Mouse (Mus musculus) intestine, embryonic 14.5 days (tissue): ENCODE results near the gene Enkd1. TPM values are rescaled to one million over a fixed set of nuclear protein-coding genes. Genes with fewer than 3 reads are reported as not detected.

Source experiments
- ATAC-seq: fragments of 200-750 bp; cut with Nextera tagmentation; replicated peaks from 2 replicates; pipeline ENCODE4 v1.8.0; 2017; ENCODE audit warnings: low read depth, moderate number of reproducible peaks, moderate TSS enrichment, moderate library complexity; ENCODE audit not compliant: low FRiP score, low TSS enrichment
- DNase-seq: peaks from one replicate; pipeline ENCODE4 v3.0.0-alpha.2; 2018; ENCODE audit warnings: low spot score
- H3K27ac ChIP-seq: fragments of 300-500 bp; sonication (generic); 2 replicates; pipeline ENCODE4 v1.5.1; 2014; ENCODE audit warnings: low read depth, mild to moderate bottlenecking, control low read depth
- H3K27me3 ChIP-seq: fragments of 300-500 bp; sonication (generic); replicated peaks from 2 replicates; pipeline ENCODE4 v1.6.1; 2014; ENCODE audit warnings: low read length, control low read depth; ENCODE audit not compliant: control insufficient read depth, insufficient read depth
- H3K36me3 ChIP-seq: fragments of 300-500 bp; sonication (generic); 2 replicates; pipeline ENCODE4 v1.6.1; 2014; ENCODE audit warnings: low read length, control low read depth; ENCODE audit not compliant: control insufficient read depth, insufficient read depth
- H3K4me1 ChIP-seq: fragments of 300-500 bp; sonication (generic); replicated peaks from 2 replicates; pipeline ENCODE4 v1.6.1; 2014; ENCODE audit warnings: low read length, control low read depth, mixed read lengths; ENCODE audit not compliant: control insufficient read depth, insufficient read depth
- H3K4me2 ChIP-seq: fragments of 300-500 bp; sonication (generic); 2 replicates; pipeline ENCODE4 v1.6.1; 2014; ENCODE audit warnings: low read length
- H3K4me3 ChIP-seq: fragments of 300-500 bp; sonication (generic); 2 replicates; pipeline ENCODE4 v1.5.1; 2014; ENCODE audit warnings: low read depth, low read length, control low read depth, mixed read lengths
- H3K9ac ChIP-seq: fragments of 300-500 bp; sonication (generic); 2 replicates; pipeline ENCODE4 v1.6.1; 2014; ENCODE audit warnings: mild to moderate bottlenecking, low read length
- H3K9me3 ChIP-seq: fragments of 300-500 bp; sonication (generic); 2 replicates; pipeline ENCODE4 v1.6.1; 2016; ENCODE audit warnings: low read length, control low read depth; ENCODE audit not compliant: control insufficient read depth
- WGBS: fragments of 180-500 bp; shearing (Covaris S2); extraction: QIAGEN DNeasy Blood & Tissue Kit; methylation state at CpG from one replicate; pipeline ENCODE4 v1.1.7; 2014; 5-methylcytosine and 5-hydroxymethylcytosine counted together
- polyA plus RNA-seq: library from polyadenylated mRNA; unstranded; fragments of >200 nt; fragmentation: Nextera tagmentation; extraction: Ambion mirVana; gene quantifications from 2 replicates; pipeline ENCODE4 v1.2.1, GENCODE M21; 2014

The Enkd1 gene
- polyA plus RNA-seq, 1 experiment from 2014 or later = 22.6 TPM

DNA sequence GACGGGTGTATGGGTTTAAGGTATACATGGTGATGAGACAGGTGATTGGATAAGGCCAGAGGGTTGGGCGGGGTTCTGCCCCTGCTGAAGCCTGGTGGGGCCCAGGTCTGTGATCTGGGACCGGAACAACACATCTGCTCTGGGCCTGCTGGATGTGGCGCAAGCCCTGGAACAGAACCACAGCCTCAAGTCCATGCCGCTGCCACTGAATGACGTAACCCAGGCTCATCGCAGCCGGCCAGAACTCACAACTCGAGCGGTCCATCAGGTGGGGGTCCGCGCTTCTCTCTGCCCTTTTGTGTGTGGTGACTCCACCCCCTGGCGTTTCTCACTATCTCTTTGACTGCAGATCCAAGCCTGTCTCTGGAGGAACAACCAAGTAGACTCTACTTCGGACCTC is 17.0 kb downstream of the Enkd1 start:
- WGBS = 72% methylated on average over 14 of the region's 14 CpGs
- no peak overlapping the region for H3K4me3 ChIP-seq

GRCm38 (mm10) chr8:105689983-105690360 is 18.0 kb downstream of the Enkd1 start:
- no peak for ATAC-seq
- DNase-seq = no peak
- no peaks in the 10 kb centered on the region for H3K36me3 ChIP-seq
- no peak overlapping the region for H3K4me3 ChIP-seq
- 0 out of 2 replicates have a peak, but pooled peaks cover under 1% of the 10 kb centered on the region for H3K27me3 ChIP-seq
- no peak overlapping the region for H3K27ac ChIP-seq
- H3K9me3 ChIP-seq = 0 out of 2 replicates have a peak, but pooled peaks cover 5% of the 10 kb centered on the region
- H3K9ac ChIP-seq = no peak overlapping the region
- no peak overlapping the region for H3K4me2 ChIP-seq
- 89% methylated on average over 9 of the region's 9 CpGs for WGBS
- H3K4me1 ChIP-seq = peaks cover 7% of the 10 kb centered on the region

More for the DNA sequence above, 17.0 kb downstream of the Enkd1 start:
- DNase-seq = no peak
- Histone ChIP-seq H3K4me2 (no peak overlapping the region), H3K27me3 (0 out of 2 replicates have a peak, but pooled peaks cover 3% of the 10 kb centered on the region), H3K36me3 (no peaks in the 10 kb centered on the region), H3K9ac (no peak overlapping the region), H3K9me3 (0 out of 2 replicates have a peak, but pooled peaks cover 5% of the 10 kb centered on the region), H3K4me1 (peaks cover 7% of the 10 kb centered on the region), H3K27ac (no peak overlapping the region)
- ATAC-seq = no peak

DNA sequence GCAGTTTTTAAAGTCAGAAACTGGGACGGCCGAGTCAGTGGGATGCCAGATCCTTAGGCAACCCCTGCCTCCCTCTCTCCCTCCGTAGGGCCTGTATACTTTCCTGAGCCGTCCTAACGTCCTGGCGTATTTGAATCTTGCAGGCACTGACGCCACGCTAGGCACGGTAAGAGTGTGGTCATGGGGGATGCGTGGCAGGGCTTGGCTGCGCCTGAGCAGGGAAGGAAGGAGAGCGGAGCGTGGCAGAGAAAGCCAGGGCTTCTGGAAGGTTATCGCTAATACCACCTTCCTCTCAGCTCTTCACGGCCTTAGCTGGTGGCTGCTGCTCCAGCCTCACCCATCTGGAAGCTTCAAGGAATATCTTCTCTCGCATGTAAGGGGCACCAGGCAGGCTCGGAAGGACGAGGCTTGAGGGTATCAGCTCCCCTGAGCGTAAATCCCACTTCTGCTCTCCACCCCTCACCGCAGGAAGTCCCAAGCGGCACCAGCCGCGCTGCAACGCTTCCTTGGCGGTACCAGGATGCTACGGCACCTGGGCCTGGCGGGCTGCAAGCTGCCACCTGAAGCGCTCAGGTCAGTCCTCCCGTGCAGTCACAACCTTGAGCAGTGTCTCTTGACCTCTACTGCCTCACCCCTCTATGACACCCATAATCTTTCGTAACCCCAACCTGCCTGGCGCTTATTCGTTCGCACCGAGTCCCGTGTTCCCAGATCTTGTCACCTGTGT is 18.6 kb downstream of the Enkd1 start:
- no peak overlapping the region for H3K27ac ChIP-seq
- WGBS = 68% methylated on average over 35 of the region's 35 CpGs
- peaks cover 6% of the 10 kb centered on the region for H3K4me1 ChIP-seq
- H3K27me3 ChIP-seq = no peaks in the 10 kb centered on the region
- no peak for ATAC-seq
- no peak overlapping the region for H3K9ac ChIP-seq
- DNase-seq = no peak
- peaks cover 4% of the 10 kb centered on the region for H3K36me3 ChIP-seq
- no peak overlapping the region for H3K4me2 ChIP-seq
- H3K9me3 ChIP-seq = 0 out of 2 replicates have a peak, but pooled peaks cover 5% of the 10 kb centered on the region
- H3K4me3 ChIP-seq = no peak overlapping the region

DNA sequence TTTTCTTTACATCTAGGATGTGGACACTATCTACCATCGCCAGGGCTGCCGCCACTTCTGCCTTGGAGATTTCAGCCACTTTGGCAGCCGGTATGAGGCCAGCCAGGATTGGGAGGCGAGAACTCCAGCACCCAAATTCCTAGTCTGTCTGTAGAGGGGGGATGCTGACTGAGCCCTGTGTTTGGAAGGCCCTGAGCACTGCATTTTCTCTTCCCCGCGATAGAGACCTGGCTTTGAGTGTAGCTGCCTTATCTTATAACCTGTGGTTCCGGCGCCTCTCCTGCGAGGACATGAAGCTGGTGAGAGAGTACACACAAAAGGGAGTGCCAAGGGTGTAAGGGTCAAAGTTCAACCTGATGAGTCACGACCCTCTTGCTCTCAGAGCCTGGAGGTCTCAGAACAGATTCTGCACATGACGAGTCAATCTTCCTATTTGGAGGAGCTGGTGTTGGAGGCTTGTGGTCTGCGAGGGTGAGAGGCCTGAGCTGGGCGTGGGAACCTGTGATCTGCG is 19.7 kb downstream of the Enkd1 start:
- Histone ChIP-seq H3K4me1 (no peaks in the 10 kb centered on the region), H3K4me3 (no peak overlapping the region), H3K27me3 (no peaks in the 10 kb centered on the region), H3K27ac (no peak overlapping the region), H3K9ac (no peak overlapping the region), H3K4me2 (no peak overlapping the region), H3K36me3 (peaks cover 15% of the 10 kb centered on the region), H3K9me3 (0 out of 2 replicates have a peak, but pooled peaks cover 5% of the 10 kb centered on the region)
- DNase-seq (no peak), ATAC-seq (peak; percentile 10; the same call in 1 of the 2 replicates)
- 57% methylated on average over 14 of the region's 14 CpGs for WGBS

DNA sequence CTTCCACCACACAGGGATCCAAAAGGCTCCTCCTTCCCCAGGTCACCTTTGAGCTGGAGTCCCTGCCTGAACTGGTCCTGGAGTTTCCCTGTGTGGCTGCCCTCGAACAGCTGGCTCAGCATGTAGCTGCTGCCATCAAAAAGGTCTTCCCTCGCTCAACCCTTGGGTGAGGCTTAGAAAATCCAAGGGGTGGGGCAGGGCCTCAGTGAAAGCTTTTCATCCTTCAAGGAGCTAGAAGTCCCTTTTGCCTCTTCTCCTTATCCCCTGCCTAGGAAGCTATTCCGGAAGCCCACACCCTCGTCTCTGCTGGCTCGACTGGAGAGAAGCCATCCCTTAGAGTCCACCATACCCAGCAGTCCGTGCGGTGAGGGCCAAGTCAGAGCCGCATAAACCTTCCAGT is 20.5 kb downstream of the Enkd1 start:
- peaks cover 23% of the 10 kb centered on the region for H3K36me3 ChIP-seq
- H3K9ac ChIP-seq = no peak overlapping the region
- DNase-seq (no peak), ATAC-seq (no peak)
- 68% methylated on average over 8 of the region's 8 CpGs for WGBS
- H3K27me3 ChIP-seq = no peaks in the 10 kb centered on the region
- H3K9me3 ChIP-seq = 0 out of 2 replicates have a peak, but pooled peaks cover under 1% of the 10 kb centered on the region
- no peaks in the 10 kb centered on the region for H3K4me1 ChIP-seq
- H3K4me3 ChIP-seq = no peak overlapping the region
- H3K27ac ChIP-seq = no peak overlapping the region
- H3K4me2 ChIP-seq = no peak overlapping the region

DNA sequence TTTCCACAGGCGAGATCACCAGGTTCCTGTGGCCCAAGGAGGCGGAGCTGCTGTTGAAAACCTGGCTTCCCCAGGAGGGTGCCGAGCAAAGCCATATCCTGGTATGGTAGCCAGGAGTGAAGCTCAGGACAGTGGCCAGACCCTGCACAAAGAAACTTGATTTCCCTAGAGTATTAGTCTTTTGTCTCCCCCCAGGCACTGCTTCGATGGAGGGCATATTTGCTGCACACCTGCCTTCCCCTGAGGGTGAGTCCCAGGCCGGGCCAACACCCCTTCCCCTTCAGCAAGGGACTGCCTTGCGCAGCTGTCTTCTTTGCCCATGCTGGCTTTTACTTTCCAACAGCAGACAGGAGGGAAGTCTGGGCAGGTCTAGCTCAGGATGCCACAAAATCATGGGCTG is 21.5 kb downstream of the Enkd1 start:
- WGBS = 73% methylated on average over 6 of the region's 6 CpGs

DNA sequence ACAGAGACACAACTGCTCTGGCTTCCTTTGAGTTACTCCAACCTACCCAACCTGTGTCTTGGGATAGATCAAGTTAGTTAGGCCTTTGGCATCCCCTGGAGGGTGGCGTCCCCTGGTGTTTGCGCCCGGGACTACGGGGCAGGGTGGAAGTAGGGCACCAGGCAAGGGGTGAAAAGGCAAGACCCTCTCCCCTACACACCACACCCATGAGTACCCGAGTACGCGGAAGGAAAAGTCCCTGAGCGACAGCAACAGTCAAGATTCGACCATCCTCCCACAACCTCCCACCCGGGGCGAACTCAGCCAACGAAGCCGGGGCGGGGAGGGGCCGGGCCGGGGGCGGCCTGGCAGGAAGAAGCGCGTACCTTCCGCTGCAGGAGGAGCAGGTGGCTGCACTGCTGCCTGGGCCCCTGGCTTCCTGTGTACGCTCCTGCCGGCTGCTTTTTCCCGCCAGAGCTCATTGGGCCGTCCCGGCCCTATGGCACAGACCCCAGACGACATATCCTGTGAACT is 22.2 kb downstream of the Enkd1 start, which contains the start of gene Carmil2:
Gene Carmil2 (plus strand): TSS at position 479 of the 513 bp plus-strand sequence.
- peaks cover 39% of the 10 kb centered on the region for H3K36me3 ChIP-seq
- no peak within 1 kb of the TSS for H3K9ac ChIP-seq
- 6% methylated on average over 26 of the region's 26 CpGs for WGBS
- no peaks in the 10 kb centered on the region for H3K9me3 ChIP-seq
- H3K27ac ChIP-seq = no peak within 1 kb of the TSS
- peak; percentile 57 for ATAC-seq
- no peak within 1 kb of the TSS for H3K4me3 ChIP-seq
- peak; percentile 85 for DNase-seq
- no peaks in the 10 kb centered on the region for H3K4me1 ChIP-seq
- H3K27me3 ChIP-seq = no peaks in the 10 kb centered on the region
- H3K4me2 ChIP-seq = peak within 1 kb of the TSS; percentile 42

More for the DNA sequence above, 21.5 kb downstream of the Enkd1 start:
- H3K4me2 ChIP-seq = peak overlapping the region; percentile 42; the same call in 1 of the 2 replicates
- no peak overlapping the region for H3K9ac ChIP-seq
- no peak overlapping the region for H3K27ac ChIP-seq
- no peaks in the 10 kb centered on the region for H3K4me1 ChIP-seq
- no peaks in the 10 kb centered on the region for H3K27me3 ChIP-seq
- peaks cover 32% of the 10 kb centered on the region for H3K36me3 ChIP-seq
- no peak overlapping the region for H3K4me3 ChIP-seq
- ATAC-seq = no peak
- DNase-seq = no peak
- H3K9me3 ChIP-seq = no peaks in the 10 kb centered on the region

GRCm38 (mm10) chr8:105685325-105685724 is 22.7 kb downstream of the Enkd1 start:
- H3K4me3 ChIP-seq = no peak overlapping the region
- H3K9ac ChIP-seq = no peak overlapping the region

More at GRCm38 (mm10) chr8:105685325-105685724, 22.7 kb downstream of the Enkd1 start:
- H3K27ac ChIP-seq = no peak overlapping the region
- H3K27me3 ChIP-seq = no peaks in the 10 kb centered on the region
- H3K36me3 ChIP-seq = peaks cover 44% of the 10 kb centered on the region
- ATAC-seq (no peak), DNase-seq (no peak)
- peak overlapping the region; percentile 42 for H3K4me2 ChIP-seq
- no peaks in the 10 kb centered on the region for H3K4me1 ChIP-seq
- 74% methylated on average over 7 of the region's 7 CpGs for WGBS
- no peaks in the 10 kb centered on the region for H3K9me3 ChIP-seq
